Mouse (Mus musculus) forebrain, embryonic 15.5 days (tissue): ENCODE measurements around the gene Rdh11. TPM values are rescaled to one million over a fixed set of nuclear protein-coding genes. Genes with fewer than 3 reads are reported as not detected.

ENCODE experiments used
- ATAC-seq: fragments of 200-750 bp; cut with Nextera tagmentation; replicated peaks from 2 replicates; pipeline ENCODE4 v1.8.0; 2017; ENCODE audit warnings: mild to moderate bottlenecking, moderate TSS enrichment, moderate library complexity
- H3K27ac ChIP-seq: fragments of 300-500 bp; sonication (generic); replicated peaks from 2 replicates; pipeline ENCODE4 v1.5.1; 2015; ENCODE audit warnings: mild to moderate bottlenecking, inconsistent platforms
- H3K27me3 ChIP-seq: fragments of 300-500 bp; sonication (generic); 2 replicates; pipeline ENCODE4 v1.6.1; 2015; ENCODE audit warnings: inconsistent platforms
- H3K36me3 ChIP-seq: fragments of 300-500 bp; sonication (generic); 2 replicates; pipeline ENCODE4 v1.6.1; 2015; ENCODE audit warnings: mild to moderate bottlenecking, inconsistent platforms
- H3K4me1 ChIP-seq: fragments of 300-500 bp; sonication (generic); 2 replicates; pipeline ENCODE4 v1.6.1; 2015; ENCODE audit warnings: inconsistent platforms
- H3K4me2 ChIP-seq: fragments of 300-500 bp; sonication (generic); replicated peaks from 2 replicates; pipeline ENCODE4 v1.6.1; 2015; ENCODE audit warnings: mild to moderate bottlenecking, inconsistent platforms
- H3K4me3 ChIP-seq: fragments of 300-500 bp; sonication (generic); 2 replicates; pipeline ENCODE4 v1.5.1; 2015; ENCODE audit warnings: mild to moderate bottlenecking, inconsistent platforms
- H3K9ac ChIP-seq: fragments of 300-500 bp; sonication (generic); replicated peaks from 2 replicates; pipeline ENCODE4 v1.6.1; 2015; ENCODE audit warnings: mild to moderate bottlenecking, inconsistent platforms
- H3K9me3 ChIP-seq: fragments of 300-500 bp; sonication (generic); 2 replicates; pipeline ENCODE4 v1.6.1; 2016; ENCODE audit warnings: inconsistent platforms
- WGBS: fragments of 180-500 bp; shearing (Covaris S2); methylation state at CpG from one replicate; pipeline ENCODE4 v1.1.7; 2015; ENCODE audit warnings: mixed read lengths; 5-methylcytosine and 5-hydroxymethylcytosine counted together
- polyA plus RNA-seq: library from polyadenylated mRNA; unstranded; fragments of >200 nt; fragmentation: Nextera tagmentation; extraction: Ambion mirVana; gene quantifications from 2 replicates; pipeline ENCODE4 v1.2.1, GENCODE M21; 2015

Gene Rdh11
- polyA plus RNA-seq, 1 experiment from 2014 or later = 36.7 TPM

- H3K36me3 ChIP-seq = no peaks in the 10 kb centered on the region
- H3K27ac ChIP-seq = no peak overlapping the region
- no peak overlapping the region for H3K4me3 ChIP-seq
- no peaks in the 10 kb centered on the region for H3K9me3 ChIP-seq
- 43% methylated on average over 4 of the region's 4 CpGs for WGBS
- no peak for ATAC-seq
- no peak overlapping the region for H3K9ac ChIP-seq
- peaks cover 7% of the 10 kb centered on the region for H3K4me1 ChIP-seq
- peaks cover 14% of the 10 kb centered on the region; the same call in 1 of the 2 replicates for H3K27me3 ChIP-seq
- H3K4me2 ChIP-seq = no peak overlapping the region
These were observed 57.0 kb downstream of the Rdh11 start for GRCm38 (mm10) chr12:79135105-79135504.

- Histone ChIP-seq H3K4me3 (no peak overlapping the region), H3K27me3 (peaks cover 14% of the 10 kb centered on the region; the same call in 1 of the 2 replicates), H3K4me2 (no peak overlapping the region), H3K4me1 (peaks cover 7% of the 10 kb centered on the region), H3K9me3 (no peaks in the 10 kb centered on the region), H3K9ac (no peak overlapping the region), H3K27ac (no peak overlapping the region), H3K36me3 (no peaks in the 10 kb centered on the region)
- WGBS = 37% methylated on average over 8 of the region's 8 CpGs
- ATAC-seq = no peak
These were observed 57.4 kb downstream of the Rdh11 start for GRCm38 (mm10) chr12:79134676-79135075.

GRCm38 (mm10) chr12:79131706-79132460 is 60.2 kb downstream of the Rdh11 start:
- no peaks in the 10 kb centered on the region for H3K9me3 ChIP-seq
- peak overlapping the region; percentile 52 for H3K9ac ChIP-seq
- peak overlapping the region; percentile 46 for H3K4me3 ChIP-seq
- H3K4me1 ChIP-seq = peaks cover 7% of the 10 kb centered on the region
- no peak overlapping the region for H3K27ac ChIP-seq
- H3K27me3 ChIP-seq = peaks cover 14% of the 10 kb centered on the region; the same call in 1 of the 2 replicates
- no peaks in the 10 kb centered on the region for H3K36me3 ChIP-seq
- ATAC-seq = no peak
- WGBS = 26% methylated on average over 5 of the region's 5 CpGs
- peak overlapping the region; percentile 79 for H3K4me2 ChIP-seq

GRCm38 (mm10) chr12:79131178-79131675 is 60.9 kb downstream of the Rdh11 start:
- peak; percentile 33 for ATAC-seq

GRCm38 (mm10) chr12:79130299-79131177 is 61.6 kb downstream of the Rdh11 start, which contains the start of gene Arg2:
Gene Arg2 (plus strand): TSS chr12:79130777.
- Histone ChIP-seq H3K27ac (peak within 1 kb of the TSS; percentile 1; the same call in 1 of the 2 replicates), H3K4me2 (peak within 1 kb of the TSS; percentile 79), H3K4me3 (peak within 1 kb of the TSS; percentile 46), H3K9me3 (no peaks in the 10 kb centered on the region), H3K9ac (peak within 1 kb of the TSS; percentile 52), H3K27me3 (peaks cover 14% of the 10 kb centered on the region; the same call in 1 of the 2 replicates), H3K4me1 (peaks cover 7% of the 10 kb centered on the region), H3K36me3 (no peaks in the 10 kb centered on the region)
- WGBS = under 1% methylated on average over 47 of the region's 47 CpGs
- ATAC-seq = peak; percentile 98

More at GRCm38 (mm10) chr12:79131178-79131675, 60.9 kb downstream of the Rdh11 start:
- 0 out of 2 replicates have a peak overlapping the region, but pooled peaks have one; percentile 1 for H3K27ac ChIP-seq
- peak overlapping the region; percentile 46 for H3K4me3 ChIP-seq
- H3K9ac ChIP-seq = peak overlapping the region; percentile 52
- peaks cover 14% of the 10 kb centered on the region; the same call in 1 of the 2 replicates for H3K27me3 ChIP-seq
- WGBS = 1% methylated on average over 22 of the region's 22 CpGs
- no peaks in the 10 kb centered on the region for H3K36me3 ChIP-seq
- peak overlapping the region; percentile 79 for H3K4me2 ChIP-seq
- no peaks in the 10 kb centered on the region for H3K9me3 ChIP-seq
- H3K4me1 ChIP-seq = peaks cover 7% of the 10 kb centered on the region

Other genes with a start within 250 kb of the Rdh11 start
- gene Tmem229b, start 184.7 kb downstream of the Rdh11 start, polyA plus RNA-seq = 55.1 and 58.6 TPM in 2 replicates
- gene Plekhh1, start 163.1 kb downstream of the Rdh11 start, polyA plus RNA-seq = 1.6 and 1.7 TPM in 2 replicates
- 18.5 and 21.6 TPM in 2 replicates for gene Pigh, start 102.6 kb downstream of the Rdh11 start, polyA plus RNA-seq
- gene Arg2, start 61.5 kb downstream of the Rdh11 start, polyA plus RNA-seq = 13.9 and 15.3 TPM in 2 replicates
- 173 and 180 TPM in 2 replicates for gene Vti1b, start 19.6 kb downstream of the Rdh11 start, polyA plus RNA-seq
- 0.94 and 0.97 TPM in 2 replicates for gene Rdh12, start 16.6 kb upstream of the Rdh11 start, polyA plus RNA-seq
- 11.9 and 14.4 TPM in 2 replicates for gene Zfyve26, start 104.0 kb upstream of the Rdh11 start, polyA plus RNA-seq
- gene Rad51b, start 105.0 kb upstream of the Rdh11 start, polyA plus RNA-seq = 3.0 and 3.4 TPM in 2 replicates